Mouse (Mus musculus): ENCODE measurements around the gene Trim17.

Gene Trim17

GRCm38 (mm10) chr11:58991911-58992310 lies 37.4 kb downstream of the Trim17 start:
- DNase-seq (ENCODE audit: low spot score) = no peak

GRCm38 (mm10) chr11:58993091-58993670 lies 38.7 kb downstream of the Trim17 start:
- DNase-seq (ENCODE audit: low spot score) = no peak

GRCm38 (mm10) chr11:58994337-58994826 lies 39.9 kb downstream of the Trim17 start:
- DNase-seq (ENCODE audit: low spot score) = no peak

GRCm38 (mm10) chr11:58995061-58995806 lies 40.7 kb downstream of the Trim17 start:
- no peak for DNase-seq (ENCODE audit: low spot score)

GRCm38 (mm10) chr11:58995807-58996370 lies 41.4 kb downstream of the Trim17 start:
- no peak for DNase-seq (ENCODE audit: low spot score)

- no peak for DNase-seq (ENCODE audit: low spot score)
Observed at GRCm38 (mm10) chr11:58997541-58997940, 43.1 kb downstream of the Trim17 start.

GRCm38 (mm10) chr11:58999158-58999557 lies 44.7 kb downstream of the Trim17 start:
- no peak for DNase-seq (ENCODE audit: low spot score)

GRCm38 (mm10) chr11:58999830-59000229 lies 45.3 kb downstream of the Trim17 start:
- DNase-seq (ENCODE audit: low spot score) = no peak

GRCm38 (mm10) chr11:59000635-59001034 lies 46.1 kb downstream of the Trim17 start:
- no peak for DNase-seq (ENCODE audit: low spot score)

- no peak for DNase-seq (ENCODE audit: low spot score)
Observed at GRCm38 (mm10) chr11:59002327-59003079, 48.0 kb downstream of the Trim17 start.

- DNase-seq (ENCODE audit: low spot score) = no peak
Observed at GRCm38 (mm10) chr11:59015052-59015451, 60.6 kb downstream of the Trim17 start.

Data from ovary, adult 18-20 months (tissue).